Mouse (Mus musculus) megakaryocyte, embryonic 14.5 days (primary cell): Measurements from ENCODE around the gene Elf5.

Source experiments
- FLI1 ChIP-seq: IDR thresholded peaks from 2 replicates; pipeline ENCODE4 v1.6.1; 2012; ENCODE audit warnings: low read length, inconsistent platforms, mixed read lengths
- GATA1 ChIP-seq: IDR thresholded peaks from 3 replicates; pipeline ENCODE4 v1.6.1; 2012; ENCODE audit warnings: mixed read lengths, low read length, inconsistent platforms, borderline replicate concordance

DNA sequence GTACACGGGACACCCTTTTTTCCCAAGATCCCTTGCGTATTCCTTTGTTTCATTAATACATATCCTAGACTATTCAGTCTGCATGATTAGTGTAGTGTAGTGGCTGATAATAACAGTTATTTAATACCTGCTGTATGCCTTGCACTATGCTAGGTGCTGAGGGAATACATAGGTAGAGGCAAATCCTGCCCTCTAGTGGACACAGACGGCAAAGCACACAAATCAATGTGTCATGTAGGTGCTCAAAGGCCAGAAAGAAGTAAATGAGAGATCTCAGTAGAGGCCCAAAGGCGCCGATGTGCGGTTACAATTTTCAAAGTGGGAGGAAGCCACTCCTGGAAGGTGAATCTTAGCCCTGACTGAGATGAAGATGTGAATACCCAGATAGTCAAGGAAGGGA is 34.3 kb downstream of the Elf5 start:
- TF ChIP-seq FLI1 (no peak), GATA1 (no peak)
